ENCODE assay signal across 9 mouse cellular contexts in the genomic region with DNA sequence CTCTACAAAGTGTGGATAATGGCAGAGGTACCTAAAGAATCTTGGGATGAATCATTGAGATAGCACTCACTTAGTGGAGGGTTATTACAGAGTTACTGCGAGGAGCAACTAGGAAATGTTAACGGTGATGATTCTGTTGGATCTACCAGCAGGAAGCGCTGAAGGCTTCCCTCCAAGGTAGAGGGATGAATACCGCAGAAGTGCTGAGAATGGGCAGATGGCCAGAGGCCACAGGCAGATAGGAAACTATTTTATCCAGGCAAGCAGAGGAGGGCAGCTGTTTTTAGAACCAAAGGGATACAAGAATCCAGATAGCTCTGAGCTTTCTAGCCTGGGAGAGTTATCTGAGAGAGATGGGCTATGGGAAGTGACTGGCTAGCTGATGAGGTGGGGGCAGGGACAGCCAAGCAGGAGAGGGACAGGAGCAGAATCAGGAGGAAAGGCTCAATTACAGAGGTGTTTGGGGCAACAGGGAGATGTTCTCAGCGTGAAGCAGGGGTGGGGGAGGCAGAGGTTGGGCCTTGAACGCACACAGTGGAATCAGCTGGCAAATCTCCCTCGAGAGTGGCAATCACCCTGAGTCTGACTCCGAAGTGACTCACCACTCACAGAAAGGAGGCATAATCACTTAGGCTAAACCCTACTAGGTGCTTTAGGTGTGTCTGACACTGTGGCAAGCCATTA. TPM values are rescaled to one million over a fixed set of nuclear protein-coding genes. Genes with fewer than 3 reads are reported as not detected.
DNase-seq lines count a peak whose midpoint lies in the region; ATAC-seq and TF ChIP-seq lines count a peak whose summit lies in the region.
"Had no signal": no experiment of that assay in that cellular context is flagged by ENCODE, and none has a peak within 500 bp of the region (broad histone marks: within the 10 kb centered on the region; RNA-seq: fewer than 3 reads in every experiment).

No protein-coding gene starts in this region.

- no peak overlapping the region for H3K27ac ChIP-seq in kidney, adult 2 months (ENCODE audit: insufficient read depth, low read depth, low read length)
- H3K27ac ChIP-seq in heart, embryonic 11.5 days (ENCODE audit: low read depth, low read length), result peak overlapping the region; percentile 100
- peak overlapping the region; percentile 98 for H3K27ac ChIP-seq in midbrain, embryonic 10.5 days (replicated peaks)

- no peak for ATAC-seq in heart, embryonic 11.5 days (replicated peaks; ENCODE audit: insufficient number of reproducible peaks, low FRiP score, low TSS enrichment)
- ATAC-seq in inflammation-experienced regulatory T-cells, adult 6 months, result no peak
- ATAC-seq in frontal cortex, adult (ENCODE audit: low TSS enrichment), result no peak

- H3K9me3 ChIP-seq in heart, embryonic 11.5 days (replicated peaks; ENCODE audit: control insufficient read depth, low read length), result no peaks in the 10 kb centered on the region
- H3K9me3 ChIP-seq in midbrain, embryonic 10.5 days (replicated peaks), result no peaks in the 10 kb centered on the region

- H3K4me3 ChIP-seq in kidney, adult 2 months (ENCODE audit: insufficient read depth, low read depth, low read length), result no peak overlapping the region
- H3K4me3 ChIP-seq in heart, embryonic 11.5 days (ENCODE audit: low read depth, low read length), result no peak overlapping the region
- peak overlapping the region; percentile 61; the same call in 1 of the 2 replicates for H3K4me3 ChIP-seq in midbrain, embryonic 10.5 days

- TF ChIP-seq CTCF in kidney, adult 2 months (conservative IDR thresholded peaks at IDR 0.05; ENCODE audit: insufficient read depth, insufficient read length, low read depth, low read length), result no peak

- H3K27me3 ChIP-seq in kidney, adult 2 months (replicated peaks; ENCODE audit: control insufficient read depth, insufficient read depth, low read length), result no peaks in the 10 kb centered on the region
- H3K27me3 ChIP-seq in heart, embryonic 11.5 days (ENCODE audit: control insufficient read depth, insufficient read depth, low read length), result no peaks in the 10 kb centered on the region
- peaks cover 6% of the 10 kb centered on the region; the same call in 1 of the 2 replicates for H3K27me3 ChIP-seq in midbrain, embryonic 10.5 days (ENCODE audit: low read depth, poor library complexity, severe bottlenecking)

- 48% methylated on average over 8 of the region's 8 CpGs for WGBS in kidney, adult 2 months
- WGBS in heart, embryonic 11.5 days (ENCODE audit: insufficient replicate concordance), result 8% methylated on average over 8 of the region's 8 CpGs
- WGBS in midbrain, embryonic 10.5 days, result 35% methylated on average over 8 of the region's 8 CpGs

- H3K36me3 ChIP-seq in kidney, adult 2 months (ENCODE audit: control insufficient read depth, insufficient read depth, low read length), result no peaks in the 10 kb centered on the region
- H3K36me3 ChIP-seq in heart, embryonic 11.5 days (ENCODE audit: control insufficient read depth, insufficient read depth, low read length), result no peaks in the 10 kb centered on the region
- no peaks in the 10 kb centered on the region for H3K36me3 ChIP-seq in midbrain, embryonic 10.5 days

- peak overlapping the region; percentile 52; the same call in 1 of the 2 replicates for H3K9ac ChIP-seq in heart, embryonic 11.5 days (ENCODE audit: low read depth, low read length)

- peak; percentile 24 for DNase-seq in kidney, adult 9 months
- no peak for DNase-seq in kidney, adult 2 months
- DNase-seq in NIH3T3 (ENCODE audit: low read depth), result peak; percentile 81
- no peak for DNase-seq in midbrain, embryonic 10.5 days (ENCODE audit: low spot score)
- DNase-seq in spleen, postnatal 10 days (ENCODE audit: low spot score in 2 of 2), result no peak

- peak overlapping the region; percentile 98 for H3K4me2 ChIP-seq in heart, embryonic 11.5 days

- H3K4me1 ChIP-seq in kidney, adult 2 months (ENCODE audit: control insufficient read depth, insufficient read depth, low read length), result peaks cover 31% of the 10 kb centered on the region
- H3K4me1 ChIP-seq in heart, embryonic 11.5 days (ENCODE audit: control insufficient read depth, insufficient read depth, low read length), result peaks cover 57% of the 10 kb centered on the region
- H3K4me1 ChIP-seq in midbrain, embryonic 10.5 days, result peaks cover 84% of the 10 kb centered on the region

- TF ChIP-seq POLR2A in kidney, adult 2 months (IDR thresholded peaks at IDR 0.05; ENCODE audit: low read depth, low read length), result no peak

RNA-seq across cellular contexts. Expression of a gene that starts 13.5 kb away (rescaled TPM):
- not detected in 2 replicates for polyA plus RNA-seq in kidney, adult 2 months (2012; rRNA removed)
- polyA plus RNA-seq in heart, embryonic 11.5 days (2014; fragmentation: Nextera tagmentation; extraction: Ambion mirVana), result not detected in 2 replicates
- polyA plus RNA-seq in midbrain, embryonic 10.5 days (2016; fragmentation: Nextera tagmentation; extraction: Ambion mirVana), result 0.07 and 0.11 TPM in 2 replicates
- not detected for polyA plus RNA-seq in inflammation-experienced regulatory T-cells, adult 6 months (2017; shearing (Covaris generic))
- polyA plus RNA-seq: kidney, postnatal 0 days had no signal

RNA-seq across cellular contexts. Expression of a gene that starts 13.6 kb away (rescaled TPM):
- polyA plus RNA-seq in kidney, adult 2 months (2012; rRNA removed), result 0.19 and 0.23 TPM in 2 replicates
- not detected in 2 replicates for polyA plus RNA-seq in heart, embryonic 11.5 days (2014; fragmentation: Nextera tagmentation; extraction: Ambion mirVana)
- not detected in 2 replicates for polyA plus RNA-seq in midbrain, embryonic 10.5 days (2016; fragmentation: Nextera tagmentation; extraction: Ambion mirVana)
- polyA plus RNA-seq in inflammation-experienced regulatory T-cells, adult 6 months (2017; shearing (Covaris generic)), result 1 to 10 TPM in 2 of 3 experiments, under 1 TPM in 1; 0.77 to 2.1 (median 1.5) TPM
- polyA plus RNA-seq: kidney, postnatal 0 days had no signal

Comparison
In these comparisons a context has a peak if more than half of its experiments do, and no peak if none do; other contexts are left out.
1. DNase-seq: peak in kidney, adult 9 months (single experiment) and NIH3T3 (single experiment); none in kidney, adult 2 months (single experiment), midbrain, embryonic 10.5 days (single experiment) and spleen, postnatal 10 days (0 of 2).